Mouse (Mus musculus) adrenal gland, adult 2 months (tissue): ENCODE data around the gene Ccdc50. TPM values are rescaled to one million over a fixed set of nuclear protein-coding genes. Genes with fewer than 3 reads are reported as not detected.
A peak's percentile ranks its signal among the peaks of the same experiment; 100 is the strongest.

ENCODE experiments used
- DNase-seq: peaks from one replicate; pipeline ENCODE4 v3.0.0; 2021
- polyA plus RNA-seq: library from polyadenylated mRNA; depleted of rRNA; stranded (reverse); fragments of >200 nt; gene quantifications from 2 replicates; pipeline ENCODE4 v1.2.3, GENCODE M21; 2012
- total RNA-seq, 2 experiments: library from RNA; stranded (reverse); gene quantifications; 2 replicates each; pipeline ENCODE4 v1.2.3; 2021

Gene Ccdc50
- total and polyA plus RNA-seq, 3 experiments: 28.6 to 87.1 (median 81.4) TPM

DNA sequence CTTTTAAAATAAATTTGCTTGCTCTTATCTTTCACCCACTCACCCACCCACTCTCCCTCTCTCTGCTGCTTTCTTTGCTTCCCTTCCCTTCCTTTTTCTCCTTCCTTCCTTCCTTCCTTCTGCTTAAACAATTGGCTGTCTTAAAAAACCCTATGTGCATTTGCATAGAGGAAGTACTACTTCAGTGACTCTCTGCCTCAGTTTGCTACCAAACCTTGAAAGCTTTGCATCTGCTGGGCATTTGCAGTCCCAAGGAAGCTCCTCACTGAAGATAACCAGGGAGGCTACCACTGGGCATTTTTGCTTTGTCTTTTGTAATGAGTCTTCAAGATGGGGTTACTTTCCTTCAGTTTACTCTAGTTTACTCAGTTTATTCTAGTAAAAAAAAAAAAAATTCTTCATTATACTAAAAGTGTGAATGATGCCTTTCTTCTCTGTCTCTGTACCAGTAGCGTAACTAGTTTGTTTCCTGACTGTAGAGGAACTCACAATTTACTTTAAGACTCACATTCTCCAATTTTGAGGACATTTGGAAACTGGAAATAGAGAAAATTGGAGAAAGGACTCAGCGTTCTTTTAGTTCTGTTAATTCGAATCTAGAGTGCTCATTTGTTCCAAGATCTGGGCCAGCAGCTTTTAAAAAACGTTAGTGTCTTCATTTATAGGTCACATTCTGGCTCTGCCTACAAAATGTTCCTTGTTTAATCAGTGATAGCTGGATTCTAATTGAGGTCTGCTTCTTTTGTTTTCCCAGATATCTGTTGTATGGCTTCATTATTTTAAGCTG lies 6.8 kb downstream of the Ccdc50 start:
- DNase-seq: no peak

DNA sequence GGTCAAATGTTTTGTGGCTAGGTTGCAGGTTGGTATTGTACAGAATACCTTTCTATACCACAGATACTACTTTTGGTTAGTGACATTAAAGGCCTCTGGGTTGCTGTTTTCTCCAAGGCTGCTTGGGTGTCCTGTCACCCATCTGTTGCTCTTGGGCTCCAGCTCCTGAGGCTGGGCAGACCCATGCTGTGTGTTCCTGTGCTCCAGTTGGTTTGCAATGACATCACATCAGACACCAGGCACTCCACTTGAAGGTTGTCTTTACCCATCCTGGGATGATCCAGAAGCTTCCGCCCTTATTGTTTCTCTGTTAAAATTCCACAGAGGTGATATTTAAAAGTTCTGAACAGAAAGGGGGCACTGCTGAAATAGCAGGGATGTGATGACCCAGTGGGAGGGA lies 8.3 kb downstream of the Ccdc50 start:
- no peak for DNase-seq

- DNase-seq: no peak
Measured at GRCm38 (mm10) chr16:27399026-27399718, 10.5 kb downstream of the Ccdc50 start.

DNA sequence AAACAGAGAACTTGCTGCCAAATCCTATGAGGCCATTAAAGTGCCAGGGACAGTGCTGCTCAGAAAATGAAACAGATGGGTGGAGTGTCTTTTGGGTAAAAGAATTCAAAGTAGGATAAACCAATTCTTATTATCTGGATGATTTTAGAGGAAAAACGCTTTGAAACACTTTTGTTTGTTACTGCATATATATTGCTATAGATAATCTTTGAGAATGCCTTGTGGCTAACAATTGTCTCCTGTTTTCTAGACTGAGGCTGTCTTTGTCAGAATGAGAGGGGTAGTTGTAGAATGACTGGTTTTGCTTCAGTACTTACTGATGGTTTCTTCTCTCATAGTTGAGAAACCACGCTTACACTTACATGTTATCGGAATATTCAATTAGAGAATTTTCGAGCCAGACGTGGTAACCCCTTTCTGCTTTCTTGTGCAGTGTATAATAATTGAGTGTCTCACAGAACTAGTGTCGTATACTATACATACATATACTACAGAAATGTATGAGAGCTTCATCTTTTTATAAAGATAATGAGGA lies 11.1 kb downstream of the Ccdc50 start:
- DNase-seq: no peak

- DNase-seq: no peak
Measured at GRCm38 (mm10) chr16:27401579-27401978, 12.9 kb downstream of the Ccdc50 start.

DNA sequence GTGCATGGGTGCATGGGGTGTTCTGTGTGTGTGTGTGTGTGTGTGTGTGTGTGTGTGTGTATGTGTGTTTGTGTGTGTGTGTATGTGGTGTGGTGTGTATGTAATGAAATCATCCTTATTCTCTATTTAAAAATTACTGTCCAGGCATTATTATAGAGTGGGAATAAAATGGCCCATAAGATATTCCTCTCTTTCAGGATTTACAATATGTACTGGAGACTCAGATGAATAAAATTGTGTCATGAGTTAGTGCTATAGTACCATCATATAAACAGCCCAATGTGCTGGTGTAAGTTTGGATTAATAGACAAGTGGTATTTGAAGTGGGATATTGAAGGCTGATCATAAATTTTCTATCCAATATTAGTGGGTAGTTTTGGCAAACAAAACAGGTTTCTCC lies 15.4 kb downstream of the Ccdc50 start:
- no peak for DNase-seq

DNA sequence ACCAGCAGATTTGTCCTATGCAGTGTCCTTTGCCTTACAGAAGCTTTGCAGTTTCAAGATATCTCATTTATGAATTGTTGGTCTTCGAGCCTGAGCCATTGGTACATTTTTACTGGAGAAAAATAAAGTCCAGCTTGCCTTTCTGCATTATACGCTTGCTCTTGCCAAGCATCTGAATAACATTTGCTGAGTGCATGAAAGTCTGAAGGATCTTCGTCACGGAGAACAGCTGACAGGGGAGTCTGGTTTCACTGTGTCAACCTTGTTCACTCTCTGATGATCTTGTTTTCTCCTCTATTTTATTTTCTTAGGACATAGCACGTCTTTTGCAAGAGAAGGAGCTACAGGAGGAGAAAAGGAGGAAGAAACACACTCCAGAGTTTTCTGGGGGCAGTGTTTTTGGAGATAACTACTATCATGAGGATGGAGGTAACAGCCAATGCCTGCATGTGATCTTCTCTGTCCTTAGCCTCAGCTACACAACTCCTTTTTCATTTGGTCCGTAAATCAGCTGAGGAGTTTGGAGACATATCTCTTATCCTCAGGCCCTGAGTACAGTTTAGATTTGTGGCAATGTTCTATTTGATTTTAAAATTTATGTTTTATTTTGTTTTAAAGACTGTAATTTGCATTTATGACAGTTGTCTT lies 28.4 kb downstream of the Ccdc50 start:
- DNase-seq: no peak

DNA sequence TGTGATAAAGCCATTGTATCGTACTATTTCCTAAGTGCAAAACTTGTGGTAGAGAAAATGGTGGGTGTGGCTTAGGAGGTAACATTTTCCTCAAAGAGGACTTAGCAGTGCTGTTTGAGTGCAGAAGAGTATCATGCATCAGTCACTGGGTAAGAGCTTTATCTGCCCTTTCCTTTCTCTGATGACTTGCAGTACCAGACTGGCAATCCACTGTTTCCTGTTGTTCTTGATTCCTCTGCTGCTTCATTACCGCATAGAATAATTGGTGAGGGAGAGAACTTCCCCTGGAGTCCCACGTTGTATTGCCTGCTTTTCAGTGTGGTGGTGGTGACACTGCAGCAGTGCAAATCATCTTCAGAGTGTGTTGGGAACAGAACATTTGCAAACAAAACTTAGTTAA lies 29.0 kb downstream of the Ccdc50 start:
- no peak for DNase-seq

- no peak for DNase-seq
Measured at GRCm38 (mm10) chr16:27420982-27421381, 32.3 kb downstream of the Ccdc50 start.

DNA sequence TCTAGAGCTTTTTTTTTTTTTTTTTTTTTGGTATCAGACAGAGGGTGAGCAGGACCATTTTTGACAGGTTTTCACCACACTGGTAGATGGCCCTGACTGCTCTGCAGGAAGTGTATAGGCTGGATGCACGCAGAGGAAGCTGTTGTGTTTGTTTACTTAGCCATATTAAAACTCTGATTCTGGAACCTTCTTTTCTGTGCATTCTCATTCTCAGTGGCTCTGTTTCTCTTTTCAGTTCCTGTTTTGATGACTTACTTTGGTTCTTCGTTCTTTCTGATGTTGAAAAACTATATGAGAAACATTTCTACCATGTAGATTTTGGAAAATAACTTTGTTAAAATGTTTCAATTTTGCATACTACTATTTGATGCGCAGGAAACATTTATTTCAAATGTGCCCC lies 46.4 kb downstream of the Ccdc50 start:
- DNase-seq: no peak

- DNase-seq: no peak
Measured at GRCm38 (mm10) chr16:27443941-27444340, 55.3 kb downstream of the Ccdc50 start.

GRCm38 (mm10) chr16:27449360-27449759 lies 60.7 kb downstream of the Ccdc50 start:
- no peak for DNase-seq

DNA sequence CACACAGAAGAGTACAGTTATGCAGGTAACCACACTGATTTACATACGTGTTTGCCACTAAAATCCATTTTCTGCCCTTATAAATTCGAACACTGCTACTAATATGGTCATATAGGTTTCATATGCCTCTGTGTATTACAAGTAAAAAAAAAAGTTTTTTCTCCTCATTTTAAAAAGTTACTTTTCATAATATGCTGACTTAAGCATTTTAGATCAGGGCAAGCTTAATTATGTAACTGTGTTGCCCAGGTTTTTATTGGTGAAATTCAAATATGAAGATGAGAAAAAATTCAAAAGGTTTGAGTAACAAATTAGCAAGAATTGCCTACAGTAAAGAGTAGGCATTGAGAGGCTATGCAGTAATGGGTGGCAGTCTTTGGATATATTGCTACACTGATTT lies 62.0 kb downstream of the Ccdc50 start:
- no peak for DNase-seq

- DNase-seq: peak; percentile 3
Measured at GRCm38 (mm10) chr16:27453396-27453795, 64.7 kb downstream of the Ccdc50 start.

DNA sequence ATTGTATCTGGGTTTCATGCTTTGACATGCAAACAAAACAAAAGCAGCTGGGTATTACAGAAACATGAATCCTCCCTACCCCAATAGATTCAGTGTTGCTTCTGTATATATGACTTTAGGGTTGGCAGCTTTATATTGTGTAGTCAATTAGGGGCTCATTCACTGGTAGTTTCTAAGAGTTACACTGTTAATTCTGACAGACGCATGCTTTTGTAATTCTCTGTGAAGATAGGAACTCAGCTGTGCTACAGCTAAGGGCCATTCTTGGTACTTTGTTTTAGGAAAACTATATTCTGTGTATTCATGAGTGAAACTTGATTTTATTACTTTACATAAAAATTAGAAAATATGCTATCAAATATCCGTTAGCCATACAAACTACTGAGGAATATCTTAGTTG lies 65.2 kb downstream of the Ccdc50 start:
- no peak for DNase-seq

DNA sequence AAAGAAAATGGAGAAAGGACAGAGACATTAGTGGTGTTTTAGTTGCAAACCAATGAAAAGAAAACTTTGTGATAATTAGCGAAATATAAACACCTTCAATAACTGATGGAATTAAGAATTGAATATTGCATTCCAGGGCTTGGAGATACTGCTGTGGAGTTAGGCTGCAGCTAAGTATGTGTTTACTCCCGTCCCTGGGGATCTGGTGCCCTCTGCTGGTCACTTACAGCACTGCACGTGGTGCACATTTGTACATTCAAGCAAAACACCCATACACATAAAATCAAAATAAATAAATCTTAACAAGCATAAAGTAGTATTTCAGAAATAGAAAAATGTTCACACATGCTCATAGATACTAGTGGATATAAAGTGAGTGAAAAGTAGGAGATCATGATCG lies 68.6 kb downstream of the Ccdc50 start:
- DNase-seq: peak; percentile 54

GRCm38 (mm10) chr16:27468731-27469130 lies 80.1 kb downstream of the Ccdc50 start:
- DNase-seq: peak; percentile 7

DNA sequence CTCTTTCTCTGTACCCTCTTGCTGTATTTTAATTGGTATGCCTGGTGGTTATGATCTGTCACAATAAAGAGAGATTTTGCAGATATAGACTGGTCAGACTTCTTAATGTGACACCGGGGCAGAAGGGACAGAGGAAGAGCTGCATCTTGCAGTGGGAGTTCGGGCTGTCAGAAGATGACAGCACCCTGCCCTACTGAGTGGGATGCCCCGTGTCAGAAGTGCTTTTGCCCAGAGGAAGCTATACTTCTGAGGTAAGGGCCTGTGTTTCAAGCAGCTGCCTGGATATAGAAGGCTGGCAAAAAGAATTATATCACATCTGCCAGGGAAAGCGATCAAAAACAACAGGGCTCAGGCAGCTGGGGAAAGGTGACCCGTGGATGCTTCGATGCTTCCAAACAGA lies 82.7 kb downstream of the Ccdc50 start:
- DNase-seq: no peak

DNA sequence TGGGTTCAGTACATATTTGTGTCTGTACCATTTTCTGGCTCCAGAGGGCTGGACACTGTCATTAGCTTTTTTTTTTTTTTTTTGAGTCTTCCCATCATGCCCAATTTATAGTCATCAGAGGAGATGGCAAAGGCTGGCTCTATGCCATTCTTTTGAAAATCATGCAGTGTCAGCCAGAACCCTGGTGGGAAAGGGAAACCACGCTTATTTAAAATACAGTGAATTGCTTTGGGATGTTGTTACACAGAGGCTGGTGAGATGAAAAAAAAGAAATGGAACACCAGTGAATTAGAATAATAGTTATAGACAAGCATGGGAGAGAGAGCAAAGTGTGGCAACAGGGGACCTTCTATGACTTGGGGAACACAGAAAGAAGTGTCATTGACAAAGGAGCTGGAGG lies 95.2 kb downstream of the Ccdc50 start:
- no peak for DNase-seq
